Mouse (Mus musculus) hindbrain, embryonic 14.5 days (tissue): ENCODE measurements at regions not wholly inside any gene's neighbourhood (a gene's known extent, or its start where the extent isn't known, plus 50 kb on each side); places are given as distances from the start of the nearest gene placed in this dataset.

Source experiments
- ATAC-seq: fragments of 200-750 bp; cut with Nextera tagmentation; 2 replicates; pipeline ENCODE4 v1.8.0; 2017; ENCODE audit warnings: moderate number of reproducible peaks, mild to moderate bottlenecking, moderate TSS enrichment, moderate library complexity; ENCODE audit not compliant: low FRiP score
- DNase-seq: peaks from one replicate; pipeline ENCODE4 v3.0.0-alpha.2; 2015; ENCODE audit warnings: low spot score
- H3K27ac ChIP-seq: fragments of 300-500 bp; sonication (generic); 2 replicates; pipeline ENCODE4 v1.5.1; 2014; ENCODE audit warnings: mild to moderate bottlenecking, moderate library complexity
- H3K27me3 ChIP-seq: fragments of 300-500 bp; sonication (generic); 2 replicates; pipeline ENCODE4 v1.6.1; 2014; ENCODE audit warnings: mild to moderate bottlenecking, low read length, mixed read lengths; ENCODE audit not compliant: control insufficient read depth, insufficient read depth
- H3K36me3 ChIP-seq: fragments of 300-500 bp; sonication (generic); replicated peaks from 2 replicates; pipeline ENCODE4 v1.6.1; 2014; ENCODE audit not compliant: control insufficient read depth, insufficient read depth
- H3K4me1 ChIP-seq: fragments of 300-500 bp; sonication (generic); replicated peaks from 2 replicates; pipeline ENCODE4 v1.6.1; 2014; ENCODE audit warnings: antibody characterized with exemption, low read length, mixed read lengths; ENCODE audit not compliant: control insufficient read depth, insufficient read depth
- H3K4me2 ChIP-seq: fragments of 300-500 bp; sonication (generic); replicated peaks from 2 replicates; pipeline ENCODE4 v1.6.1; 2014; ENCODE audit warnings: mild to moderate bottlenecking, moderate library complexity
- H3K4me3 ChIP-seq: fragments of 300-500 bp; sonication (generic); replicated peaks from 2 replicates; pipeline ENCODE4 v1.5.1; 2014; ENCODE audit warnings: mild to moderate bottlenecking, low read length
- H3K9ac ChIP-seq: fragments of 300-500 bp; sonication (generic); 2 replicates; pipeline ENCODE4 v1.6.1; 2014
- H3K9me3 ChIP-seq: fragments of 300-500 bp; sonication (generic); 2 replicates; pipeline ENCODE4 v1.6.1; 2016; ENCODE audit warnings: low read length; ENCODE audit not compliant: control insufficient read depth
- WGBS: fragments of 180-500 bp; shearing (Covaris S2); extraction: QIAGEN DNeasy Blood & Tissue Kit; methylation state at CpG from one replicate; pipeline ENCODE4 v1.1.7; 2014; 5-methylcytosine and 5-hydroxymethylcytosine counted together

DNA sequence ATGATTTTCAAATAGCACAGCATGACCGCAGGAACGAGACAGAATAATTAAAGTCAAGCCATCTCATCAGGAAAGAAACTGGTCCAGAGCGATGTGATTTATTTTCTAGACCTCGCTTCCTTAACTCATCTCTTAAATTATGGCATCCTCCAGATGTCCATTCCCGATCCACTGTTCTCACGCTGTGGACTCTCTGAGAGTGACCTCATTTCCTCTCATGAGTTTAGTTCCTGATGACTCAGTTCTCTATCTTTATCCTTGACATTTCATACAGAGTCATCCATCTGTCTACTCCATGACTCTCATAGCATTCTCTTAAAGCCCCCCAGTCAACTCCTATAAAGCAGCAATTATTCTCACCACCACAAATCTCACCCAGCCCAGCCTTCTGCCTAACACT lies 103.2 kb upstream of the Spry2 start:
- Histone ChIP-seq H3K4me3 (no peak overlapping the region), H3K36me3 (no peaks in the 10 kb centered on the region), H3K27ac (no peak overlapping the region), H3K4me1 (no peaks in the 10 kb centered on the region), H3K27me3 (no peaks in the 10 kb centered on the region), H3K9ac (no peak overlapping the region), H3K4me2 (no peak overlapping the region), H3K9me3 (no peaks in the 10 kb centered on the region)
- DNase-seq (no peak), ATAC-seq (no peak)
- WGBS: 76% methylated on average over 6 of the region's 6 CpGs

GRCm38 (mm10) chr14:106007769-106008168 lies 98.2 kb upstream of the Trim52 start:
- 95% methylated on average over 2 of the region's 2 CpGs for WGBS
- no peak for DNase-seq
- Histone ChIP-seq H3K4me2 (no peak overlapping the region), H3K36me3 (no peaks in the 10 kb centered on the region), H3K27ac (no peak overlapping the region), H3K27me3 (no peaks in the 10 kb centered on the region), H3K4me3 (no peak overlapping the region), H3K4me1 (no peaks in the 10 kb centered on the region), H3K9ac (no peak overlapping the region), H3K9me3 (no peaks in the 10 kb centered on the region)
- ATAC-seq: no peak

DNA sequence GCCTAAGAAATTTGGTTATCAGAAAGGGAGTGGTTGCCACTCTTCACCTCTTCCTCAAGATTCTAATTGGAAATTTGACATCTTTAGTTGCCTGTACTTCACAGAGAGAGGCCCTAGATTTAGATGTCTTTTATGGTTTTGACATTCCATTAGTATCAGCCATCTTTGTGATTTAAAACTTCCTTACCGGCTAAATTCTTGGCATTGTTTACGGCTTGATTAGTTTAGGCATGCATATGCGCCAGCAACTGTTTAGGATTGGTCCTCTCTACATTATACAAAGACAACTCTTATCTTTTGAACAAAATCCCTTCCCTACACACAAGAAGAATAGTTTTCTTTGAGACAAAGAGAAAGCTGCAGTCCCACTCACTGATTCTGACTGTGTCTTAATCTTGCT lies 97.0 kb upstream of the Trim52 start:
- ATAC-seq (no peak), DNase-seq (no peak)
- Histone ChIP-seq H3K4me1 (no peaks in the 10 kb centered on the region), H3K27ac (no peak overlapping the region), H3K36me3 (no peaks in the 10 kb centered on the region), H3K9ac (no peak overlapping the region), H3K9me3 (no peaks in the 10 kb centered on the region), H3K27me3 (no peaks in the 10 kb centered on the region), H3K4me2 (no peak overlapping the region), H3K4me3 (no peak overlapping the region)
- 75% methylated on average over 3 of the region's 3 CpGs for WGBS

DNA sequence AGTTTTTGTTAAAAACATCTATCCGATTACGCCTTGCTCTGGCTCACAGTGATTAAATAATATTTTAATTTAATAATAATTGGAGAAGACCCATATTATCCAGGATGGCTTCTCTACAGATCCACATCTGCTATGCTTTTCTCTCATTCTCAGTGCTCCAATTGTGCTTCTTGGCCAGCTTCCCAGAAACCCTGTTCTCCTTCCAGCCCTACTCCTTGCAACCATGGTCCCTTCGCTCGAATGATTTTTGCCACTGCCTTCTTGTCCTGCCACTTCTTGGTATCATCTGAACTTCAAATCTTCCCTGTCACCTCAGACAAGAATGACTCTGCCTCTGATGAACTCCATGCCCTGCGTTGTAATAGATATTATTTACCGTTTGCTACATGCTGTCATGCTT lies 95.0 kb upstream of the Trim52 start:
- no peaks in the 10 kb centered on the region for H3K9me3 ChIP-seq
- WGBS: 89% methylated on average over 6 of the region's 6 CpGs
- no peak overlapping the region for H3K4me3 ChIP-seq
- H3K27ac ChIP-seq: no peak overlapping the region
- DNase-seq: no peak
- no peak overlapping the region for H3K9ac ChIP-seq
- no peak for ATAC-seq
- no peaks in the 10 kb centered on the region for H3K4me1 ChIP-seq
- no peak overlapping the region for H3K4me2 ChIP-seq
- H3K27me3 ChIP-seq: no peaks in the 10 kb centered on the region
- no peaks in the 10 kb centered on the region for H3K36me3 ChIP-seq

DNA sequence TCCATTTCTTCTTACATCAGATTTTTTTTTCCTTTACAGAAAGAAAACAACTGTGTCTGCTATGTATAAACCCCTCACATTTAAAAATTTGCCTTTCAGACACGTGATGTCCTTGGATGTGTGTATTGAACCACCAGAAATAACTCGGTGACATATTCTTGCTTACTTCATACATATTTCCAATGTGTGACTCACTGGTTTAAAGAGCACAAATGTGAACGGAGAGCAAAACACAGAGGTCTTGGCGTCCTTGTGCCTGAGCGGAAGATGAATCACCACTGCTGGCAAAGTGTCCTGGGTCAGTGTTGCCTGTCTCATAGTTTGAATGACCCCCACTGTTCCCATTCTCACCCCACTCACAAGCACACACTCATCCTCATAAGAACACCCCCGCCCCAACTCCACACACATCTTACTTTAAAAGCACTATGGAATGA lies 94.0 kb upstream of the Trim52 start:
- no peak overlapping the region for H3K4me2 ChIP-seq
- DNase-seq (no peak), ATAC-seq (no peak)
- H3K4me1 ChIP-seq: no peaks in the 10 kb centered on the region
- no peaks in the 10 kb centered on the region for H3K27me3 ChIP-seq
- WGBS: 86% methylated on average over 6 of the region's 6 CpGs
- no peaks in the 10 kb centered on the region for H3K9me3 ChIP-seq
- no peak overlapping the region for H3K27ac ChIP-seq
- no peak overlapping the region for H3K4me3 ChIP-seq
- no peak overlapping the region for H3K9ac ChIP-seq
- H3K36me3 ChIP-seq: no peaks in the 10 kb centered on the region

DNA sequence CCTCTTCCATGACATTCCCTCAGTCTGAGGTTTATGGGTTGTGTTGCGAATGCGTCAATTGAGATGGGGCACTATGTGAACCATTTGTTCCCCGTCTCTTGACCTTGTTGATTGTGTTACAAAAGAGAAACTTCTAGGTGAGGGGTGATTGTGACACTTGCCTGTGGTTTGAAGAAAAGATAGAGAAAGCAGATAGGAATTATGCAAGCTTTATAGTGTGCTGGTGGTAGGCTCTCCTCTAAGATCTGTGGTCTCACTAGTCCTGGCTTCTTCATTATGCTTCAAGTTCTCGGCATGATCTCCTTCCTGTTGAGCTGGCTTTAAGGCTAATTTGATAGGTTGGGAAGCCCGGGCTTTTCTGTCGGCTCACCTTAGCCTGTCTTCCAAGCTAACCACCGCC lies 83.2 kb upstream of the Trim52 start:
- Histone ChIP-seq H3K27ac (no peak overlapping the region), H3K27me3 (no peaks in the 10 kb centered on the region), H3K9ac (no peak overlapping the region), H3K4me2 (no peak overlapping the region), H3K4me3 (no peak overlapping the region), H3K9me3 (no peaks in the 10 kb centered on the region), H3K4me1 (no peaks in the 10 kb centered on the region), H3K36me3 (no peaks in the 10 kb centered on the region)
- ATAC-seq: no peak
- no peak for DNase-seq
- WGBS: 93% methylated on average over 7 of the region's 7 CpGs

DNA sequence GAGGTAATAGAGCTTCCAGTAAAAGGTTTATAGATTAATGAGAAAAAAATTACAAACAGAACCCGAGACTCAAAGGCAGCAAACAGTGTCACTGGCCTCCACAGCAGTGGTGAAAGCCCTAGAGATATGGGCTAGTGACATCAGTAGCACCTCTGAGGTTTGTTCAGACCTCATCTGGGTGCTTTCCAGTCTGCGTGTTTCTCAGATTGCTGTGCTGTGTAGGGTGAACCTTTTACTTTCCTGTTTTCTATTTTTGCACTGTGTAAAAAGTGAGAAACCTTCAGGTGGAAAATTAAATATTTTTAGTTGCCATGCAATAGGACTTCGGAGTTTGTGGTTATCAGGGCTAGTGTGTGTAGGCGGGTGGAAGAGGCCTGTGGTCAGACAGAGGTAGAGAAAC lies 79.2 kb upstream of the Trim52 start:
- Histone ChIP-seq H3K9ac (no peak overlapping the region), H3K27me3 (no peaks in the 10 kb centered on the region), H3K36me3 (no peaks in the 10 kb centered on the region), H3K27ac (no peak overlapping the region), H3K9me3 (peaks cover 4% of the 10 kb centered on the region; the same call in 1 of the 2 replicates), H3K4me3 (no peak overlapping the region), H3K4me1 (no peaks in the 10 kb centered on the region), H3K4me2 (no peak overlapping the region)
- ATAC-seq (no peak), DNase-seq (no peak)
- WGBS: 90% methylated on average over 4 of the region's 4 CpGs

GRCm38 (mm10) chr14:106027686-106028085 lies 78.3 kb upstream of the Trim52 start:
- no peak overlapping the region for H3K4me2 ChIP-seq
- H3K4me3 ChIP-seq: no peak overlapping the region
- ATAC-seq (no peak), DNase-seq (no peak)
- H3K27me3 ChIP-seq: no peaks in the 10 kb centered on the region
- H3K9ac ChIP-seq: no peak overlapping the region
- no peak overlapping the region for H3K27ac ChIP-seq
- 90% methylated on average over 5 of the region's 5 CpGs for WGBS
- no peaks in the 10 kb centered on the region for H3K4me1 ChIP-seq
- no peaks in the 10 kb centered on the region for H3K36me3 ChIP-seq
- peaks cover 4% of the 10 kb centered on the region; the same call in 1 of the 2 replicates for H3K9me3 ChIP-seq

GRCm38 (mm10) chr14:106031094-106031493 lies 74.9 kb upstream of the Trim52 start:
- 91% methylated on average over 1 of the region's 1 CpGs for WGBS
- H3K9ac ChIP-seq: no peak overlapping the region
- H3K27me3 ChIP-seq: no peaks in the 10 kb centered on the region
- no peak overlapping the region for H3K4me3 ChIP-seq
- H3K36me3 ChIP-seq: no peaks in the 10 kb centered on the region
- H3K27ac ChIP-seq: no peak overlapping the region
- H3K9me3 ChIP-seq: peaks cover 4% of the 10 kb centered on the region; the same call in 1 of the 2 replicates
- DNase-seq (no peak), ATAC-seq (no peak)
- no peak overlapping the region for H3K4me2 ChIP-seq
- no peaks in the 10 kb centered on the region for H3K4me1 ChIP-seq

DNA sequence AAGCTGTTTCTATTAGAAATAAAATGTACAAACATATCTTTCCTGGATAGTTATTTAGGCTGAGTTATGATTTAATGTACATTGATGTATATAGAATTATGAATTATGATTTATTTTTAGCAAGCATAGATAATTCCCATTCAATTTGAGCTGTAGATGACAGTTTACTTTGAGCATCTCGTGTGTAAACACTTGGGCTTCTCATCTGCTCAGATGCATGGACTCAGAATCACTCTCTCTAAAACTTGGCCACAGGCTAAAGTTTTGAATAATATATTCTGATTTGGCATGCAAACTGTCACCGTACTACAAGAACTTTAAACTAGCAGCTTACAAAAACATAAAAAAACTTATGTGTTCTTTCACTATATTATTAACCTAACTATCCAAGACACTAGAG lies 72.2 kb upstream of the Trim52 start:
- no peaks in the 10 kb centered on the region for H3K4me1 ChIP-seq
- WGBS: 87% methylated on average over 2 of the region's 2 CpGs
- no peak overlapping the region for H3K4me3 ChIP-seq
- H3K27me3 ChIP-seq: no peaks in the 10 kb centered on the region
- DNase-seq: no peak
- no peaks in the 10 kb centered on the region for H3K36me3 ChIP-seq
- no peak for ATAC-seq
- H3K27ac ChIP-seq: no peak overlapping the region
- no peak overlapping the region for H3K4me2 ChIP-seq
- no peak overlapping the region for H3K9ac ChIP-seq
- H3K9me3 ChIP-seq: peaks cover 1% of the 10 kb centered on the region; the same call in 1 of the 2 replicates
